Mouse (Mus musculus): ENCODE results near the gene Dnase1l2. TPM values are rescaled to one million over a fixed set of nuclear protein-coding genes. Genes with fewer than 3 reads are reported as not detected.

The Dnase1l2 gene
- polyA plus RNA-seq, 1 experiment from 2014 or later, result 1.6 TPM

GRCm38 (mm10) chr17:24475586-24475985 lies 32.7 kb upstream of the Dnase1l2 start:
- WGBS (ENCODE audit: insufficient replicate concordance), result 88% methylated on average over 6 of the region's 6 CpGs
- Histone ChIP-seq H3K4me1 (ENCODE audit: control insufficient read depth, insufficient read depth, low read length) (peaks cover 32% of the 10 kb centered on the region), H3K36me3 (ENCODE audit: control insufficient read depth, insufficient read depth, low read length) (peaks cover 24% of the 10 kb centered on the region), H3K9me3 (replicated peaks; ENCODE audit: control insufficient read depth, low read length) (no peaks in the 10 kb centered on the region), H3K9ac (ENCODE audit: low read depth, low read length) (no peak overlapping the region), H3K4me3 (ENCODE audit: low read depth, low read length) (no peak overlapping the region), H3K4me2 (no peak overlapping the region), H3K27ac (ENCODE audit: low read depth, low read length) (no peak overlapping the region), H3K27me3 (ENCODE audit: control insufficient read depth, insufficient read depth, low read length) (no peaks in the 10 kb centered on the region)
- no peak for ATAC-seq (replicated peaks; ENCODE audit: insufficient number of reproducible peaks, low FRiP score, low TSS enrichment)

DNA sequence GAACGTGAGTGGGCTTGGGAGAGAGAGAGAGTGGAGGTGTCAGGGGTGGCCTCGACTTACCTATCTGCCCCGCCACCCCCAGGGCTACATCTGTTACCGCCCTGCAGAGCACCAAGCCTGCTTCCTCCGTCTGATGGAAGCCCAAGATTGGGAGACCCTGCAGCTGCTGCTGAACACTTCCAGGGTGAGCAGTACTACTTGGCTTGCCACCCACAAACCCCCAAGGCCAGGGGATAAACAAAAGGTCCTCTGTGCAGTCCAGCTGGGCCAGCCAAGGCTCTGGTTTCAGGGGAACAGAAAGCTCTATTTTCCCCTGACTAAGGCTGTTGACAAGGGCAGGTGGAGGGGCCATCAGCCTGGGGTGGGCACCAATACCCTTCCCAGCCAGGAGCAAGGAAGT lies 31.7 kb upstream of the Dnase1l2 start:
- ATAC-seq (replicated peaks; ENCODE audit: insufficient number of reproducible peaks, low FRiP score, low TSS enrichment), result no peak
- no peaks in the 10 kb centered on the region for H3K27me3 ChIP-seq (ENCODE audit: control insufficient read depth, insufficient read depth, low read length)
- no peak overlapping the region for H3K4me3 ChIP-seq (ENCODE audit: low read depth, low read length)
- H3K4me2 ChIP-seq, result no peak overlapping the region
- no peak overlapping the region for H3K27ac ChIP-seq (ENCODE audit: low read depth, low read length)
- peaks cover 24% of the 10 kb centered on the region for H3K36me3 ChIP-seq (ENCODE audit: control insufficient read depth, insufficient read depth, low read length)
- WGBS (ENCODE audit: insufficient replicate concordance), result 72% methylated on average over 5 of the region's 5 CpGs
- H3K4me1 ChIP-seq (ENCODE audit: control insufficient read depth, insufficient read depth, low read length), result peaks cover 32% of the 10 kb centered on the region
- H3K9ac ChIP-seq (ENCODE audit: low read depth, low read length), result no peak overlapping the region
- no peaks in the 10 kb centered on the region for H3K9me3 ChIP-seq (replicated peaks; ENCODE audit: control insufficient read depth, low read length)

- ATAC-seq (replicated peaks; ENCODE audit: insufficient number of reproducible peaks, low FRiP score, low TSS enrichment), result no peak
- Histone ChIP-seq H3K27ac (ENCODE audit: low read depth, low read length) (no peak within 1 kb of the TSS), H3K9ac (ENCODE audit: low read depth, low read length) (0 out of 2 replicates have a peak within 1 kb of the TSS, but pooled peaks have one; percentile 10), H3K9me3 (replicated peaks; ENCODE audit: control insufficient read depth, low read length) (no peaks in the 10 kb centered on the region), H3K27me3 (ENCODE audit: control insufficient read depth, insufficient read depth, low read length) (no peaks in the 10 kb centered on the region), H3K4me1 (ENCODE audit: control insufficient read depth, insufficient read depth, low read length) (peaks cover 32% of the 10 kb centered on the region), H3K4me3 (ENCODE audit: low read depth, low read length) (no peak within 1 kb of the TSS), H3K36me3 (ENCODE audit: control insufficient read depth, insufficient read depth, low read length) (peaks cover 24% of the 10 kb centered on the region), H3K4me2 (peak within 1 kb of the TSS; percentile 98)
- WGBS (ENCODE audit: insufficient replicate concordance), result 73% methylated on average over 6 of the region's 6 CpGs
Observed at GRCm38 (mm10) chr17:24473612-24474275, 30.8 kb upstream of the Dnase1l2 start, which contains the start of gene Bricd5. Gene Bricd5, plus strand, starts transcription at chr17:24473884.

- Histone ChIP-seq H3K4me1 (ENCODE audit: control insufficient read depth, insufficient read depth, low read length) (peaks cover 25% of the 10 kb centered on the region), H3K9ac (ENCODE audit: low read depth, low read length) (peak overlapping the region; percentile 93; the same call in 1 of the 2 replicates), H3K4me3 (ENCODE audit: low read depth, low read length) (peak overlapping the region; percentile 91; the same call in 1 of the 2 replicates), H3K36me3 (ENCODE audit: control insufficient read depth, insufficient read depth, low read length) (peaks cover 24% of the 10 kb centered on the region), H3K27me3 (ENCODE audit: control insufficient read depth, insufficient read depth, low read length) (no peaks in the 10 kb centered on the region), H3K4me2 (peak overlapping the region; percentile 98), H3K27ac (ENCODE audit: low read depth, low read length) (no peak overlapping the region), H3K9me3 (replicated peaks; ENCODE audit: control insufficient read depth, low read length) (no peaks in the 10 kb centered on the region)
- 82% methylated on average over 4 of the region's 4 CpGs for WGBS (ENCODE audit: insufficient replicate concordance)
- ATAC-seq (replicated peaks; ENCODE audit: insufficient number of reproducible peaks, low FRiP score, low TSS enrichment), result no peak
Observed at GRCm38 (mm10) chr17:24472512-24472911, 29.6 kb upstream of the Dnase1l2 start.

GRCm38 (mm10) chr17:24470701-24471527 lies 28.0 kb upstream of the Dnase1l2 start:
- Histone ChIP-seq H3K27ac (ENCODE audit: low read depth, low read length) (peak overlapping the region; percentile 94), H3K4me1 (ENCODE audit: control insufficient read depth, insufficient read depth, low read length) (peaks cover 25% of the 10 kb centered on the region), H3K27me3 (ENCODE audit: control insufficient read depth, insufficient read depth, low read length) (no peaks in the 10 kb centered on the region), H3K36me3 (ENCODE audit: control insufficient read depth, insufficient read depth, low read length) (peaks cover 14% of the 10 kb centered on the region; the same call in 1 of the 2 replicates), H3K9ac (ENCODE audit: low read depth, low read length) (peak overlapping the region; percentile 93), H3K4me2 (peak overlapping the region; percentile 98), H3K9me3 (replicated peaks; ENCODE audit: control insufficient read depth, low read length) (no peaks in the 10 kb centered on the region), H3K4me3 (ENCODE audit: low read depth, low read length) (peak overlapping the region; percentile 91)
- no peak for ATAC-seq (replicated peaks; ENCODE audit: insufficient number of reproducible peaks, low FRiP score, low TSS enrichment)
- 1% methylated on average over 68 of the region's 68 CpGs for WGBS (ENCODE audit: insufficient replicate concordance)

DNA sequence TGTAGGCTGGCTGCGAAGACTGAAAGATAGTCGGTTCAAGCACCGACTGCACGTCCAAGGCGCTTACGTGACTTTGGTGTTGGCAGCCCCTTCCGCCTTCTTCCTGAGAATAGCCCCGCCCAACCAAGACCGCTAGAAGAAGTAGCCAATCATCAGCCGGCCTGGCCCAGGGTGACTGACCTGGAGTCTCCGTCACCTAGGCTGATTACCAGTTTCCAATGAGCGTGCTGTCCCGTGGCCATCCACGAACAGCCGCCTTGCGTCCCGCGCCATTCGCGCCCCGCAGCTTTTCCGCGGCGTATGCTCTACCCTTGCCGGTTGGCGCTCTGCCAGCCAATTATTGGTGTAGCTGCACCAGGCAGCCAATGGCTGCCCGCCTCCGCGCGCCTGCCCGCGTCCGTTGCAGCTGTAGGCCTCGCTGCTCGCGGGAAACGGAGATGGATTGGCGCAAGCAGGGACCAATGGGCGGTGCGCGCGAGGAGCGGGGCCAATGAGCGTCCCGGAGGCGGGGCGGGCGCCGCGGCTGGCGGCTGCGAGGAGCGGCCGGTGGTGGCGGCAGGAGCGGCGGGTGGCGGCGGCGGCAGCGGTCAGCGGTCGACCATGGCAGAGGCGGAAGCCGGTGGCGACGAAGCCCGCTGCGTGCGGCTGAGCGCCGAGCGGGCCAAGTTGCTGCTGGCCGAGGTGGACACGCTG lies 27.2 kb upstream of the Dnase1l2 start, which contains the start of the genes E4f1 and Pgp:
Gene E4f1 (minus strand): TSS at position 404 of the 693 bp plus-strand sequence.
Gene Pgp (plus strand): TSS at position 483 of the 693 bp plus-strand sequence.
- no peaks in the 10 kb centered on the region for H3K9me3 ChIP-seq (replicated peaks; ENCODE audit: control insufficient read depth, low read length)

GRCm38 (mm10) chr17:24469336-24469909 lies 26.5 kb upstream of the Dnase1l2 start:
- H3K4me2 ChIP-seq, result peak overlapping the region; percentile 98
- 13% methylated on average over 7 of the region's 7 CpGs for WGBS (ENCODE audit: insufficient replicate concordance)
- no peak for ATAC-seq (replicated peaks; ENCODE audit: insufficient number of reproducible peaks, low FRiP score, low TSS enrichment)

More for the DNA sequence above, 27.2 kb upstream of the Dnase1l2 start, which contains the start of the genes E4f1 and Pgp:
- Histone ChIP-seq H3K9ac (ENCODE audit: low read depth, low read length) (peak within 1 kb of the TSS; percentile 93), H3K4me2 (peak within 1 kb of the TSS; percentile 98), H3K27me3 (ENCODE audit: control insufficient read depth, insufficient read depth, low read length) (no peaks in the 10 kb centered on the region), H3K27ac (ENCODE audit: low read depth, low read length) (peak within 1 kb of the TSS; percentile 94), H3K36me3 (ENCODE audit: control insufficient read depth, insufficient read depth, low read length) (peaks cover 10% of the 10 kb centered on the region; the same call in 1 of the 2 replicates), H3K4me3 (ENCODE audit: low read depth, low read length) (peak within 1 kb of the TSS; percentile 91), H3K4me1 (ENCODE audit: control insufficient read depth, insufficient read depth, low read length) (peaks cover 25% of the 10 kb centered on the region)
- under 1% methylated on average over 62 of the region's 75 CpGs for WGBS (ENCODE audit: insufficient replicate concordance)
- ATAC-seq (replicated peaks; ENCODE audit: insufficient number of reproducible peaks, low FRiP score, low TSS enrichment), result peak; percentile 97

More at GRCm38 (mm10) chr17:24469336-24469909, 26.5 kb upstream of the Dnase1l2 start:
- no peaks in the 10 kb centered on the region for H3K27me3 ChIP-seq (ENCODE audit: control insufficient read depth, insufficient read depth, low read length)
- peak overlapping the region; percentile 94 for H3K27ac ChIP-seq (ENCODE audit: low read depth, low read length)
- H3K9ac ChIP-seq (ENCODE audit: low read depth, low read length), result peak overlapping the region; percentile 93
- H3K9me3 ChIP-seq (replicated peaks; ENCODE audit: control insufficient read depth, low read length), result no peaks in the 10 kb centered on the region
- H3K4me3 ChIP-seq (ENCODE audit: low read depth, low read length), result peak overlapping the region; percentile 91
- H3K4me1 ChIP-seq (ENCODE audit: control insufficient read depth, insufficient read depth, low read length), result peaks cover 25% of the 10 kb centered on the region
- peaks cover 7% of the 10 kb centered on the region; the same call in 1 of the 2 replicates for H3K36me3 ChIP-seq (ENCODE audit: control insufficient read depth, insufficient read depth, low read length)

Measured in heart, embryonic 11.5 days (tissue).